Mouse (Mus musculus): ENCODE data around the gene 1700028K03Rik.

The 1700028K03Rik gene

GRCm38 (mm10) chr5:107541696-107542095 is 7.2 kb downstream of the 1700028K03Rik start:
- in situ Hi-C loops (cut with MboI, MseI), result no loop called here

- in situ Hi-C loops (cut with MboI, MseI), result no loop called here
Observed at GRCm38 (mm10) chr5:107545927-107546326, 11.4 kb downstream of the 1700028K03Rik start.

GRCm38 (mm10) chr5:107547955-107548354 is 13.4 kb downstream of the 1700028K03Rik start:
- in situ Hi-C loops (cut with MboI, MseI), result no loop called here

GRCm38 (mm10) chr5:107548444-107548843 is 13.9 kb downstream of the 1700028K03Rik start:
- in situ Hi-C loops (cut with MboI, MseI), result no loop called here

GRCm38 (mm10) chr5:107554336-107554735 is 19.8 kb downstream of the 1700028K03Rik start:
- in situ Hi-C loops (cut with MboI, MseI), result no loop called here

- in situ Hi-C loops (cut with MboI, MseI), result no loop called here
Observed at GRCm38 (mm10) chr5:107556969-107557368, 22.5 kb downstream of the 1700028K03Rik start.

GRCm38 (mm10) chr5:107569148-107569547 is 34.6 kb downstream of the 1700028K03Rik start:
- in situ Hi-C loops (cut with MboI, MseI), result no loop called here

GRCm38 (mm10) chr5:107597301-107598077 is 63.0 kb downstream of the 1700028K03Rik start, which contains the start of the genes Rpap2 and Glmn:
TSS of gene Rpap2 (plus strand) at chr5:107597373.
TSS of gene Glmn (minus strand) at chr5:107597888.
- in situ Hi-C loops (cut with MboI, MseI), result no loop called here

- in situ Hi-C loops (cut with MboI, MseI), result no loop called here
Observed at GRCm38 (mm10) chr5:107598380-107598779, 63.9 kb downstream of the 1700028K03Rik start.

Measured in regulatory T cell (primary cell).